Mouse (Mus musculus) liver, postnatal 0 days (tissue): ENCODE results near the gene Nrip1.

Experiments
- CTCF ChIP-seq: sonication (generic); IDR thresholded peaks from 2 replicates; pipeline ENCODE4 v1.5.1; 2016; ENCODE audit warnings: antibody characterized with exemption, low read depth
- EP300 ChIP-seq: IDR thresholded peaks from 2 replicates; pipeline ENCODE4 v1.6.1; 2016; ENCODE audit warnings: antibody characterized with exemption, low read depth, mild to moderate bottlenecking

- TF ChIP-seq CTCF (no peak), EP300 (no peak)
Measured at GRCm38 (mm10) chr16:76371614-76371917, 2.1 kb downstream of the Nrip1 start.
